Mouse (Mus musculus) lung, embryonic 15.5 days (tissue): ENCODE results near the gene Samd1. TPM values are rescaled to one million over a fixed set of nuclear protein-coding genes. Genes with fewer than 3 reads are reported as not detected.
"Not testable (repeated sequence)": the region's sequence is repeated elsewhere in the genome, so short reads cannot be mapped to it uniquely, and the experiment has no call there.

Experiments used
- ATAC-seq: fragments of 200-750 bp; cut with Nextera tagmentation; 2 replicates; pipeline ENCODE4 v1.8.0; 2017; ENCODE audit warnings: moderate number of reproducible peaks, borderline replicate concordance; ENCODE audit not compliant: low FRiP score, low TSS enrichment; ENCODE audit errors: extremely low read depth
- H3K27ac ChIP-seq: fragments of 300-500 bp; sonication (generic); 2 replicates; pipeline ENCODE4 v1.5.1; 2015; ENCODE audit warnings: moderate library complexity, mild to moderate bottlenecking, inconsistent platforms
- H3K27me3 ChIP-seq: fragments of 300-500 bp; sonication (generic); 2 replicates; pipeline ENCODE4 v1.6.1; 2015; ENCODE audit warnings: inconsistent platforms
- H3K36me3 ChIP-seq: fragments of 300-500 bp; sonication (generic); 2 replicates; pipeline ENCODE4 v1.6.1; 2015; ENCODE audit warnings: inconsistent platforms
- H3K4me1 ChIP-seq: fragments of 300-500 bp; sonication (generic); 2 replicates; pipeline ENCODE4 v1.6.1; 2015; ENCODE audit warnings: inconsistent platforms
- H3K4me2 ChIP-seq: fragments of 300-500 bp; sonication (generic); 2 replicates; pipeline ENCODE4 v1.6.1; 2015; ENCODE audit warnings: inconsistent platforms, mild to moderate bottlenecking, moderate library complexity
- H3K4me3 ChIP-seq: fragments of 300-500 bp; sonication (generic); 2 replicates; pipeline ENCODE4 v1.5.1; 2015; ENCODE audit warnings: mild to moderate bottlenecking, inconsistent platforms
- H3K9ac ChIP-seq: fragments of 300-500 bp; sonication (generic); 2 replicates; pipeline ENCODE4 v1.6.1; 2015; ENCODE audit warnings: inconsistent platforms
- H3K9me3 ChIP-seq: fragments of 300-500 bp; sonication (generic); 2 replicates; pipeline ENCODE4 v1.6.1; 2016; ENCODE audit warnings: inconsistent platforms
- WGBS: fragments of 180-500 bp; shearing (Covaris S2); methylation state at CpG from one replicate; pipeline ENCODE4 v1.1.7; 2015; 5-methylcytosine and 5-hydroxymethylcytosine counted together
- polyA plus RNA-seq: library from polyadenylated mRNA; unstranded; fragments of >200 nt; fragmentation: Nextera tagmentation; extraction: Ambion mirVana; gene quantifications from 2 replicates; pipeline ENCODE4 v1.2.1, GENCODE M21; 2015

Gene Samd1
- polyA plus RNA-seq, 1 experiment from 2014 or later = 11.3 TPM

DNA sequence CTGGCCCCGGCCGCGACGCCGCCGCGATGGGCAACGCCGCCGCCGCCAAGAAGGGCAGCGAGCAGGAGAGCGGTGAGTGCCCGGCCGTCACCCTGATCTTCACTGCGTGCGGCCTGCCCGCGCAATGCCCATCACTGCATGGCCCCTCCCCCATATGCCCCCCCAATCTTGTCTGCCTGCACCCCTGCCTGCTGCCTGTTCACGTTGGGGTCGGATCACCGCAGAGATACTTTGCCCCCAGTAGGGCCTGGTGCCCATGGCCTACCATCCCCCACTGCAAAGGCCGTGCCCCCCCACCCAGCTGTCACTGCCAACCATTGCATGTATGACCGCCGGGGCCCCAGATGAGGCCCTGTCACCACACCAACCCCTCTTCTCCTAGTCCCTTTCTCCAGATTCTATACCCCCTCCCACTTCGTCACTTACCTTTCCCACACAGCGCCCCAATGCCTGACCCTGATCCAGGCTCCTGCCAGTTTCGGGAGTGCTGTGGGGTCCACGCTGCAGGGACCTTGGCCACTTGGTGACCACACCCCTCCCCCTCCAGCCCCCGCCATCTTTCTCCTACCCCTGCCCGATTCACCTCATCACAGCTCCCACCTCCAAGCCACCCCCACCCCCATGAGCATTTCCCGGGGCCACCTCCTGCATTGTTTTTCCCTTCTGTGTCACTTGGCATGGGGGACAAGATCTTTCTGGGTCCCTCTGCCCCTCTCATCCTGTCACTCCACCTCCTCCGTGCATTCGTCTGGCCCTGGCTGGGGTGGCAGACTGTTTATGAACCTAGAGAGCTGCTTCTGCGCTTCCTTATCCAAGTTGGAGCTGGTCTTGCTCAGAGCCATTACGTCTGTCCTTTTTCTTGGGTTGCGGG lies 24.1 kb upstream of the Samd1 start:
- Histone ChIP-seq H3K4me1 (peaks cover 42% of the 10 kb centered on the region), H3K36me3 (peaks cover 9% of the 10 kb centered on the region), H3K27me3 (no peaks in the 10 kb centered on the region), H3K9me3 (no peaks in the 10 kb centered on the region), H3K4me2 (peak overlapping the region; percentile 91), H3K9ac (peak overlapping the region; percentile 74), H3K4me3 (peak overlapping the region; percentile 81), H3K27ac (peak overlapping the region; percentile 58; the same call in 1 of the 2 replicates)
- peak; percentile 17 for ATAC-seq
- WGBS = 4% methylated on average over 37 of the region's 37 CpGs

- no peaks in the 10 kb centered on the region for H3K27me3 ChIP-seq
- H3K27ac ChIP-seq = peak overlapping the region; percentile 62
- peaks cover 42% of the 10 kb centered on the region for H3K4me1 ChIP-seq
- H3K4me3 ChIP-seq = peak overlapping the region; percentile 81
- H3K9ac ChIP-seq = no peak overlapping the region
- H3K9me3 ChIP-seq = no peaks in the 10 kb centered on the region
- ATAC-seq = no peak
- peak overlapping the region; percentile 91 for H3K4me2 ChIP-seq
- peaks cover 5% of the 10 kb centered on the region for H3K36me3 ChIP-seq
- WGBS = 51% methylated on average over 4 of the region's 4 CpGs
These were observed 23.0 kb upstream of the Samd1 start for GRCm38 (mm10) chr8:83974521-83974920.

- peaks cover 42% of the 10 kb centered on the region for H3K4me1 ChIP-seq
These were observed 21.3 kb upstream of the Samd1 start for GRCm38 (mm10) chr8:83976101-83976630.

DNA sequence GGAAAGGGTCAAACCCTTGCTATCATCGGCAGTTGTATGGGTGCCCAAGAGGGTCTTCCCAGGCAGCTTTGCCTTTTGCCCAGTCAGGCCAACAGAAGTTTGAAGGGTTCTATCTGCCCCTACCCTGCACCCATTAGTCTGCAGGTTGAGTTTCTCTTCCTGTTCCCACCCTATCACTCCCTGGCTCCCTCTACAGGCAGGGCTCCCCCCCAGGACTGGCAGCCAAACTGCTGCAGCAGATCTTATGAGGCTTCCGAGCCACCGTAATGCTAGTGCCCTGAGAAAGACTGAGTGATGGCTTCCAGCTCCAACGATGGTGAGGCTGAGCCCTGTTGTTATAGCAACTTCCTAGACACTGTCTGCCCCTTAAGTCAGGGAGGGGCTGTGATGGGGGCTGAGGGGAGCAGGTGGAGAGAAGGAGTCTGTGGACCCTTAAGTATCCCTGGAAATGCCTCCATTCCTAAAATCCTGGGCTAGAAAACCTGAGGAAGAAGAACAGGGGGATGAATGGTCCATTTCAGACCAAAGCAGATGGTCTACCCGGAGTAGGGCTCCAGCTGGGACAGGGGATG lies 20.6 kb upstream of the Samd1 start:
- Histone ChIP-seq H3K4me2 (no peak overlapping the region; the same call in 1 of the 2 replicates), H3K27ac (no peak overlapping the region), H3K9ac (no peak overlapping the region), H3K36me3 (peaks cover 12% of the 10 kb centered on the region), H3K4me3 (no peak overlapping the region), H3K4me1 (peaks cover 40% of the 10 kb centered on the region), H3K27me3 (no peaks in the 10 kb centered on the region), H3K9me3 (no peaks in the 10 kb centered on the region)
- WGBS = 82% methylated on average over 5 of the region's 5 CpGs
- no peak for ATAC-seq

More at GRCm38 (mm10) chr8:83976101-83976630, 21.3 kb upstream of the Samd1 start:
- no peak overlapping the region for H3K4me3 ChIP-seq
- no peak overlapping the region for H3K27ac ChIP-seq
- 76% methylated on average over 4 of the region's 4 CpGs for WGBS
- peaks cover 6% of the 10 kb centered on the region for H3K36me3 ChIP-seq
- no peak for ATAC-seq
- H3K9me3 ChIP-seq = no peaks in the 10 kb centered on the region
- H3K4me2 ChIP-seq = no peak overlapping the region
- no peaks in the 10 kb centered on the region for H3K27me3 ChIP-seq
- H3K9ac ChIP-seq = no peak overlapping the region

DNA sequence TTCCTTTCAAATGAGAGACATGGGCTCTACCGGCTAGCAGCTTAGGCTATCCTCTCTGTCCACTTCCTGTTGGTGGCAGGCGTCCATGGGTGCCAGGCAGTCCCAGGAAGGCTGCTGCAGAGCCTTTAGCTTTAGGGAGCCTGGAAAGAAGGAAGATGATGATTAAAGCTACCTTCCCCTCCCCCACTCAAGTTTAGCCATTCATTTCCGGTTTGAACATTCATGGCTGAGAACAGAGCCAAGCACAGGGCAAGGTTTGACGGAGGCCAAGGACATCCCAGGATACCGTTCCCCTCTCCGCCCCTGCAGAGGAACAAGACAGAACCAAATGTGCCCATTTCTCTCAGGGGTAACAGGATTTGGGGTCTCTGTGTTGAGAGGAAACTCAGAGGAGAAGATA lies 19.8 kb upstream of the Samd1 start:
- ATAC-seq = no peak
- Histone ChIP-seq H3K27ac (peak overlapping the region; percentile 33; the same call in 1 of the 2 replicates), H3K4me1 (peaks cover 37% of the 10 kb centered on the region), H3K9ac (no peak overlapping the region), H3K9me3 (no peaks in the 10 kb centered on the region), H3K27me3 (no peaks in the 10 kb centered on the region), H3K4me2 (peak overlapping the region; percentile 21; the same call in 1 of the 2 replicates), H3K36me3 (peaks cover 18% of the 10 kb centered on the region), H3K4me3 (no peak overlapping the region)
- WGBS = 39% methylated on average over 6 of the region's 6 CpGs

- Histone ChIP-seq H3K36me3 (peaks cover 24% of the 10 kb centered on the region), H3K4me2 (no peak overlapping the region), H3K9me3 (no peaks in the 10 kb centered on the region), H3K4me1 (peaks cover 37% of the 10 kb centered on the region), H3K27ac (peak overlapping the region; percentile 33; the same call in 1 of the 2 replicates), H3K9ac (no peak overlapping the region), H3K4me3 (no peak overlapping the region), H3K27me3 (no peaks in the 10 kb centered on the region)
- ATAC-seq = no peak
- WGBS = 63% methylated on average over 9 of the region's 9 CpGs
These were observed 19.3 kb upstream of the Samd1 start for GRCm38 (mm10) chr8:83978200-83978599.

- H3K4me3 ChIP-seq = no peak overlapping the region
- H3K9me3 ChIP-seq = no peaks in the 10 kb centered on the region
- no peak overlapping the region for H3K4me2 ChIP-seq
- H3K9ac ChIP-seq = no peak overlapping the region
- no peaks in the 10 kb centered on the region for H3K27me3 ChIP-seq
- peaks cover 39% of the 10 kb centered on the region for H3K36me3 ChIP-seq
- peaks cover 21% of the 10 kb centered on the region for H3K4me1 ChIP-seq
- 82% methylated on average over 1 of the region's 1 CpGs for WGBS
- H3K27ac ChIP-seq = no peak overlapping the region
- 0 out of 2 replicates have a peak, but pooled peaks have one; percentile 13 for ATAC-seq
These were observed 17.2 kb upstream of the Samd1 start for GRCm38 (mm10) chr8:83980250-83980649.

- H3K36me3 ChIP-seq = peaks cover 43% of the 10 kb centered on the region
- H3K27me3 ChIP-seq = no peaks in the 10 kb centered on the region
- H3K27ac ChIP-seq = no peak overlapping the region
- H3K9ac ChIP-seq = no peak overlapping the region
- WGBS = 76% methylated on average over 8 of the region's 8 CpGs
- H3K4me1 ChIP-seq = peaks cover 21% of the 10 kb centered on the region
- no peak overlapping the region for H3K4me2 ChIP-seq
- no peaks in the 10 kb centered on the region for H3K9me3 ChIP-seq
- no peak overlapping the region for H3K4me3 ChIP-seq
- no peak for ATAC-seq
These were observed 16.6 kb upstream of the Samd1 start for GRCm38 (mm10) chr8:83980845-83981244.

DNA sequence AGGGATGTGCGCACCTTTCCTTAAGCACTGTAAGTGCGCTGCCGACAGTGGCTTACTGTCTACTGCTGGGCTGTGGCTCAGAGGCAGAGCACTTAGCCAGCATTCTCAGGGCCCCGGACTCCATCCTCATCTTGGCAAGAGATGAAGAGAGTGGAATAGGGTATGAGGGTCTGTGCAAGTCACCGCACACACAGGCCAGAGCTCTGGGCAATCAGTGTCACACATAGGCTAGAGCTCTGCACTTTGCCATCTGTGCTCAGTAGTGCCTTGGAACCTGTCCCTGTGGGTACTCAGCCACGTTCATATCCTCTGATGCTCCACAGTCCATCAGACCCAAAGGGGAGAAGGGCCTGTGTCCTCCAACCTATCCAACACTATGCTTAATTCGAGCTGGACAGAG lies 15.9 kb upstream of the Samd1 start:
- Histone ChIP-seq H3K4me1 (peaks cover 18% of the 10 kb centered on the region), H3K4me2 (no peak overlapping the region), H3K27me3 (no peaks in the 10 kb centered on the region), H3K36me3 (peaks cover 50% of the 10 kb centered on the region), H3K9ac (no peak overlapping the region), H3K4me3 (no peak overlapping the region), H3K27ac (no peak overlapping the region), H3K9me3 (no peaks in the 10 kb centered on the region)
- ATAC-seq = no peak
- WGBS = 89% methylated on average over 7 of the region's 7 CpGs

DNA sequence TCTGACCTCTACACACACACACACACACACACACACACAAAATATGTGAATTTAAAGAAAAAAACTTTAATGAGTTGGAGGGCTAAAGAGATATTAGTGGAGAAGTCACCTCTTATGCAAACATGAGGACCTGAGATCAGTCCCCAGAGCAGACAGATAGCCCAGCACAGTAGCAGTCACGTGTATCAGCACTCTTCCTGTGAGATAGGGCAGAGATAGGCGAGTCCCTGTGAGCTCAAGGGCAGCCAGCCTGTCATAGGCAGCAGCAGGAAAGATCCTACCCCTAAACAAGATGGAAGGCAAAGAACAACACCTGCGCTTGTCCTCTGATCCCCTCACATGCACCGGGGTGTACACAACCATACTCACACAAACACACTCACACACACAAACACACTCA lies 15.0 kb upstream of the Samd1 start:
- H3K4me2 ChIP-seq = no peak overlapping the region
- H3K27me3 ChIP-seq = no peaks in the 10 kb centered on the region
- ATAC-seq = no peak
- 77% methylated on average over 4 of the region's 4 CpGs for WGBS
- no peak overlapping the region for H3K9ac ChIP-seq
- no peak overlapping the region for H3K4me3 ChIP-seq
- H3K4me1 ChIP-seq = peaks cover 9% of the 10 kb centered on the region
- H3K27ac ChIP-seq = no peak overlapping the region
- peaks cover 59% of the 10 kb centered on the region for H3K36me3 ChIP-seq
- H3K9me3 ChIP-seq = no peaks in the 10 kb centered on the region

GRCm38 (mm10) chr8:83983222-83983621 lies 14.2 kb upstream of the Samd1 start:
- H3K4me2 ChIP-seq, H3K9ac ChIP-seq: not testable (repeated sequence)

GRCm38 (mm10) chr8:83989243-83989642 lies 8.2 kb upstream of the Samd1 start:
- WGBS = 83% methylated on average over 7 of the region's 7 CpGs
- Histone ChIP-seq H3K4me2 (no peak overlapping the region), H3K4me1 (no peaks in the 10 kb centered on the region), H3K27me3 (no peaks in the 10 kb centered on the region), H3K36me3 (peaks cover 86% of the 10 kb centered on the region), H3K4me3 (no peak overlapping the region), H3K9me3 (no peaks in the 10 kb centered on the region), H3K9ac (no peak overlapping the region), H3K27ac (no peak overlapping the region)
- no peak for ATAC-seq

More at GRCm38 (mm10) chr8:83983222-83983621, 14.2 kb upstream of the Samd1 start:
- not testable (repeated sequence) for H3K27ac ChIP-seq, H3K27me3 ChIP-seq, H3K4me3 ChIP-seq, H3K4me1 ChIP-seq, ATAC-seq, H3K9me3 ChIP-seq
- WGBS = 94% methylated on average over 2 of the region's 2 CpGs
- peaks cover 67% of the 10 kb centered on the region for H3K36me3 ChIP-seq
